Mouse (Mus musculus): Measurements from ENCODE around the gene Crip1.
A peak's percentile ranks its signal among the peaks of the same experiment; 100 is the strongest.
"Not testable (repeated sequence)": the region's sequence is repeated elsewhere in the genome, so short reads cannot be mapped to it uniquely, and the experiment has no call there.

Gene Crip1

GRCm38 (mm10) chr12:113187011-113187375, 40.9 kb downstream of the Crip1 start:
- DNase-seq: no peak

- DNase-seq: peak; percentile 92
These were observed 41.6 kb downstream of the Crip1 start for GRCm38 (mm10) chr12:113187584-113188295.

GRCm38 (mm10) chr12:113188349-113189055, 42.4 kb downstream of the Crip1 start:
- no peak for DNase-seq

GRCm38 (mm10) chr12:113193423-113193822, 47.3 kb downstream of the Crip1 start:
- DNase-seq: no peak

- not testable (repeated sequence) for DNase-seq
These were observed 53.0 kb downstream of the Crip1 start for GRCm38 (mm10) chr12:113199132-113199531.

GRCm38 (mm10) chr12:113201301-113201700, 55.2 kb downstream of the Crip1 start:
- no peak for DNase-seq

- no peak for DNase-seq
These were observed 55.9 kb downstream of the Crip1 start for GRCm38 (mm10) chr12:113202008-113202407.
